Mouse (Mus musculus) gastrocnemius, adult 18-20 months (tissue): Measurements from ENCODE around the gene Slc35g2. TPM values are rescaled to one million over a fixed set of nuclear protein-coding genes. Genes with fewer than 3 reads are reported as not detected.

Experiments used
- total RNA-seq, 2 experiments: library from RNA; stranded (reverse); gene quantifications; 2 replicates each; pipeline ENCODE4 v1.2.3; 2021

The Slc35g2 gene
- total RNA-seq, 2 experiments from 2014 or later = 0.46 to 0.78 TPM

Other genes with a start within 250 kb of the Slc35g2 start
- 1 to 10 TPM; 1.1 TPM for gene Il20rb, start 84.3 kb downstream of the Slc35g2 start, total RNA-seq
- 10 to 100 TPM; 25.3 to 34.2 TPM for gene Nck1, start 25.0 kb downstream of the Slc35g2 start, total RNA-seq
- 10 to 100 TPM; 19.5 to 26.1 TPM for gene Stag1, start 26.7 kb upstream of the Slc35g2 start, total RNA-seq